Mouse (Mus musculus): ENCODE measurements around the gene Ptpre.
"Not testable (repeated sequence)": the region's sequence is repeated elsewhere in the genome, so short reads cannot be mapped to it uniquely, and the experiment has no call there.

Gene Ptpre

DNA sequence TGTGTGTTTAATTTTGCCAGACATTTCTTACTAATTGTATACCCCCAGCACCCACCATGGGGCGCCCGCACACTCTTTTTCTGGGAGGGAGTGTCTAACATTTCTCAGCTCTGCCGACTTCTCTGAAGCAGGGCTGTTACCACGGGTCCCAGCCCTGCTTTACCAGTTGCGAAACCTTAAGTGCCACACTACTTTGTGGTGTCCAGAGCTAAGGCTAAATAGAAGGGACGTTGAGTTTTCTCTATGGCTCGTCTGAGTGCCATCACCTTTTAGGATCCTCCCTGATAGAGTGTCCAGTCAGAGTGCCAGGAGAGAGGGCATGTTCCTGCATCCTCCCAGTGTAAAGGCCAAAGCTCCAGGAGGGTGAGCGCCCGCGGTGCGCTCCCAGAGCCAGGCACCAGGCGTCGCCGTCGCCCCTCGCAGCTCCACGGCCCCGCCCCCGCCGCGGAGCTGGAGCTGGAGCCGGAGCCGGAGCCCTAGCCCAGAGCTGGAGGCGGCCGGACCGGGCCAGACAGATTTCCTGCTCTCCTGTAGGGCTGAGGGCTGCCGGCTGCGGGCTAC, at the start of gene Ptpre:
TSS of gene Ptpre (plus strand) at position 141 of the 561 bp plus-strand sequence.
- DNase-seq (ENCODE audit: extremely low spot score, low spot score), result peak; percentile 81

DNA sequence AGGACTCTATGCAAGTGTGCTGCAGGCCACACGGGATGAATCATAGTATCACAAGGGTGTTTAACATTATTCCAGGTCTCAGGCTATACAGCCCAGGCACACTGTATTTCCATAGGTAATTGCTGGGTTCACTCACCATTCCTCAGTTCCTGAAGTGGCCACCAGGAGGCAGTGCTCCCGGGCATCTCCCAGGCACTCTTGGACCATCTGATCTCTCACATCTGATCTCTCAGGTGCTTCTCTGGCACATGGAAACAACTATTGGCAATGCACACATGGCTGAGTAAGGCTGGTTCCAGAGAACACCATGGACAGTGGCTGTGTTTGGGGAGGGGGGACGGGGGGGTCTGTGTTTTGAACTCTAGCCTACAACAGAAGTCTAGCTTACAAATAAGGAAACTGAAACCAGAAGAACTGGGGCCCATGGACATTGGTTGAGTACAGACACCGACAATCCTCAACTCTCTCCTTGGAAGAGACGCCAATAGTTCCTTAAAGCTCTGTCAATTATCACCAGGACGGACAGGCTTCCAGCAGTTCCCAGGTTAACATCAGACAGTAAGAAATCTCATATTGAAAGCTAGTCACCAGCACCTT, 49.0 kb upstream of the Ptpre start:
- peak; percentile 42 for DNase-seq (ENCODE audit: extremely low spot score, low spot score)

DNA sequence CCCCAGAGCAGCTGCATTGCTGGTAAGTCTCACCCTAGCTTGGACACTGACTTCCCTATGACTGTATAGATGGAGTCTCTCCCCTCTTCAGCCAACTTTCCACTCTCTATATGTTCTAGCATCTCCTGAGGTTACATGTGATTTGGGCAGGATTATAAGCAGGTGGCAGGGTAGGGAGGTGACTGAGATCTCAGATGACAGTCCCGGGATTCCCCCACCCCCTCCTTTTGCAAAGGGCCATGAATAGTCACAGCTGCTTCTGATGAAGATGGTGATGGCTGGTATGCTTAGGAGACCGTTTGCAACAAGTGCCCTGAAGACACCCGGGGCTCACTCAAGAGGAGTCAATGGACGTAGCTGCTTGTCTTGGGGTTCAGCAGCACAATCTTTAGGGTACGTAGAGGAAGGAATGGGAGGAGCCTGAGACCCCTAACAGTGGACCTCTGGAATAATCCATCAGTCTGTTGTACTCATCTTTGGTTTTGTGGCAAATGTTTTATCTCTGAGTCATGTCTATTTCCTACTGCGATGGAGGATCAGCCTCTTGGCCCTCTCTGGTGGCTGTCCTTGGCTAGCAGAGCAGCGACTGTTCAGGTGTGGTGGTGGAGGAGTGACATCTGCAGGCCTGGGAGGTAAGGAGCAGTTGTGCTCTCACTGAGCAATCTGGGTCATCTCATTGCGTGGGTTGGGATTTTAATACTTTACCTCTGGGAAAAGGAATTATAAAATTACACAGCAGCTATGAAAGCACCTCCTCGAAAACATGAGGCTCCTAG, 47.4 kb upstream of the Ptpre start:
- DNase-seq (ENCODE audit: extremely low spot score, low spot score), result no peak

GRCm38 (mm10) chr7:135490500-135490886, 46.8 kb upstream of the Ptpre start:
- DNase-seq (ENCODE audit: extremely low spot score, low spot score), result no peak

GRCm38 (mm10) chr7:135495303-135495702, 42.0 kb upstream of the Ptpre start:
- no peak for DNase-seq (ENCODE audit: extremely low spot score, low spot score)

DNA sequence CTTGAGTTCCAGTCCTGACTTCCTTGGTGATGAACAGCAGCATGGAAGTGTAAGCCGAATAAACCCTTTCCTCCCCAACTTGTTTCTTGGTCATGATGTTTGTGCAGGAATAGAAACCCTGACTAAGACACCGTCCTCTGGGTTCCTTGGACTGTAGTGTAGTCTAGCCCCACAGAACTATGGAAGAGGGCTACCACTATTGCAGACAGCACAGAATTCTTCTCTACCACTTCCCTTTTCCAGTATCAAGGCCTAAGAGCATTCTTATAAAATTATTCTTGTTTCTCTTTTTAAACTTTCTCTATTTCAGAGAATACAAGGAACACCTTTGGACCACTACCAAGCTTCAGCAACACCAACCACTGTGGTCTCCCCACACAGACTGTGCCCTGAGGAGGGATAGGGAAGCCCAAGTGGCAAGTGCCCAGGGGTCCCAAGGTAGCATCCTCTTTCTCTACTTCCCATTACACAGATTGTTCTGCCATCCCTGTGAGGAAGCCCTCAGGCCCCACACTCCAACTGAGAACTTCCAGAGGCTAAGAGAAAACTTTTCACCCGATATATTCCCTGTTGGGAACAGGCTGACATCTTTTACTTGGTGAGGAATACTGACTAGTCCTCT, 38.6 kb upstream of the Ptpre start:
- no peak for DNase-seq (ENCODE audit: extremely low spot score, low spot score)

- no peak for DNase-seq (ENCODE audit: extremely low spot score, low spot score)
These were observed 37.9 kb upstream of the Ptpre start for GRCm38 (mm10) chr7:135499403-135499802.

GRCm38 (mm10) chr7:135506506-135506905, 30.8 kb upstream of the Ptpre start:
- not testable (repeated sequence) for DNase-seq (ENCODE audit: extremely low spot score, low spot score)

- DNase-seq (ENCODE audit: extremely low spot score, low spot score), result no peak
These were observed 28.7 kb upstream of the Ptpre start for GRCm38 (mm10) chr7:135508602-135509001.

- no peak for DNase-seq (ENCODE audit: extremely low spot score, low spot score)
These were observed 28.0 kb upstream of the Ptpre start for GRCm38 (mm10) chr7:135509272-135509671.

GRCm38 (mm10) chr7:135510431-135510830, 26.9 kb upstream of the Ptpre start:
- no peak for DNase-seq (ENCODE audit: extremely low spot score, low spot score)

GRCm38 (mm10) chr7:135511723-135512122, 25.6 kb upstream of the Ptpre start:
- no peak for DNase-seq (ENCODE audit: extremely low spot score, low spot score)

- DNase-seq (ENCODE audit: extremely low spot score, low spot score), result no peak
These were observed 20.1 kb upstream of the Ptpre start for GRCm38 (mm10) chr7:135517191-135517590.

- DNase-seq (ENCODE audit: extremely low spot score, low spot score), result no peak
These were observed 17.0 kb upstream of the Ptpre start for GRCm38 (mm10) chr7:135520241-135520640.

- no peak for DNase-seq (ENCODE audit: extremely low spot score, low spot score)
These were observed 15.3 kb upstream of the Ptpre start for GRCm38 (mm10) chr7:135521755-135522512.

DNA sequence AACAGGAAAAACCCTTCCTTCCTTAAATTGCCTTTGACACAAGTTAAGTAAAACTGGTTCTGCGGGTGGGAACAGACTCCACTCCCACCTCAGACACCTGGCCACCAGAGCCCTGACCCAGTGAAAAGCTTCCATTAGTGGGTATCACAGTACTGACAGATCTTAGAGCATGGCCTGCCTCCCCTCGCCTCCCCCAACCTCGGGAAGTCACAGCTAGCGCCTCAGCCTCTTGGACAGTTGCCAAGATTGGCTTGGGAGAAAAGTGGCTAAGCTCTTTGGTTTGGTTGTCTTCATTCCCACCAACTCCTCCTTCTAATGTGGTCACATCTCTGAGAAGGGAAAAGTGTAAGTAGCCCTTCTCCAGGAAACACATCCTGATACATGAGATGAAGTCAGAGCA, 13.3 kb upstream of the Ptpre start:
- DNase-seq (ENCODE audit: extremely low spot score, low spot score), result no peak

GRCm38 (mm10) chr7:135524424-135524967, 12.8 kb upstream of the Ptpre start:
- DNase-seq (ENCODE audit: extremely low spot score, low spot score), result no peak

DNA sequence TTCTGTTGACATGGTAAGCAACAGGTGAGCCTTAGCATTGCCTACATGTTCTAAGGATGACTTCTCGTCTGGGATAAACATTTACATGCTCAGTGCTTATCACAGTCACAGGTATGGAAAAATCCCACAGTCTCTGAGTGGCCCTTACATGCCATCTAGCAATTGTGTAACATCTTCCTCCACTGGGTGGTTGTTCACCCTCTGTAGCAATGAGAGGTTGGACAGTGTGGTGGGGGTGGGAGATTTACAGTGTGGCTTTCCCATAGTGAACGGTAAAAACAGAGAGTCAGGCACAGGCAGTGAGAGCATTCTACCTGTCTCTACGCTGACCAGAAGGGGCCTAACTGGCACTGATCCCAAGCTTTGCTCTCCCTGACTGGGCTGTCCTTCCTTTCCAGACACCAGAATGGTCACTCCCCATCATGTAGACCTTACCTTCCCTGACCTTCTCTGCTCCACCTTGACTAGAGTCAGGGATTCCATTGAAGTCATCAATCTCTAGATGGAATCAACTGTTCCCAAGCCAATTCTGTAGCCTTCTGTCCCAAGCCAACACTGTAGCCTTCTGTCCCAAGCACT, 10.6 kb upstream of the Ptpre start:
- no peak for DNase-seq (ENCODE audit: extremely low spot score, low spot score)

GRCm38 (mm10) chr7:135527169-135527568, 10.1 kb upstream of the Ptpre start:
- no peak for DNase-seq (ENCODE audit: extremely low spot score, low spot score)

GRCm38 (mm10) chr7:135528515-135528914, 8.8 kb upstream of the Ptpre start, which contains the start of gene Clrn3:
TSS of gene Clrn3 (minus strand) at chr7:135528654.
- DNase-seq (ENCODE audit: extremely low spot score, low spot score), result no peak

DNA sequence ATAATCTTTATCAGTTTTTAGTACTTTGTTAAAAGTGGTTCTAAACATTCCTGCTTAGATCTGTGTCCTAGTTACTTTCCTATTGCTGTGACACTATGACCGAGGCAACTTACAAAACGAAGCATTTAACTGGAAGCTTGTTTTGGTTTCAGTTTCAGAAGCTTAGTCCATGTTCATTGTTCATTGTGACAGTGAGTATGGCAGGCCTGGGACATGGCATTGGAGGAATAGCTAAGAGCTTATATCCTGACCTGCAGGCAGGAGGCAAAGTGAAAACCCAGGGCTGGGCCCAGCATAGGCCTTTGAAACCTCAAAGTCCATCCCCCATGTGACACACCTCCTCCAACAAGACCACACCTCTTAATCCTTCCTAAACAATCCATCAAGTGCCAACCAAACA, 8.2 kb upstream of the Ptpre start:
- no peak for DNase-seq (ENCODE audit: extremely low spot score, low spot score)

All from neural tube, embryonic 10.5 days (tissue).